Mouse (Mus musculus): ENCODE results near the gene Qrfp. TPM values are rescaled to one million over a fixed set of nuclear protein-coding genes. Genes with fewer than 3 reads are reported as not detected.

The Qrfp gene
- total and polyA plus RNA-seq, 3 experiments = 0.13 TPM; not detected in 2

GRCm38 (mm10) chr2:31828311-31828825 lies 18.0 kb upstream of the Qrfp start:
- Histone ChIP-seq H3K27ac (ENCODE audit: control insufficient read depth, low read depth, low read length) (no peak overlapping the region), H3K27me3 (ENCODE audit: control insufficient read depth in 1 of 2, insufficient read depth in 2 of 2, low read length in 2 of 2) (peaks cover 3 to 4% of the 10 kb centered on the region in 2 experiments)

GRCm38 (mm10) chr2:31827877-31828276 lies 17.5 kb upstream of the Qrfp start:
- Histone ChIP-seq H3K27ac (ENCODE audit: control insufficient read depth, low read depth, low read length) (no peak overlapping the region), H3K79me2 (ENCODE audit: control insufficient read depth, insufficient read depth, low read length, poor library complexity) (no peaks in the 10 kb centered on the region), H3K27me3 (ENCODE audit: control insufficient read depth in 1 of 2, insufficient read depth in 2 of 2, low read length in 2 of 2) (peaks cover 3 to 4% of the 10 kb centered on the region in 2 experiments), H3K4me1 (ENCODE audit: control insufficient read depth in 1 of 2, insufficient read depth in 2 of 2, low read length in 2 of 2) (no peaks in the 10 kb centered on the region), H3K36me3 (ENCODE audit: control insufficient read depth in 1 of 2, insufficient read depth in 2 of 2, low read length in 2 of 2) (no peaks in the 10 kb centered on the region), H3K9me3 (replicated peaks; ENCODE audit: insufficient read depth, low read length) (no peaks in the 10 kb centered on the region), H3K4me3 (ENCODE audit: control insufficient read depth in 1 of 2, insufficient read depth in 1 of 2, low read depth in 2 of 2, low read length in 2 of 2) (no peak overlapping the region), H3K9ac (ENCODE audit: control insufficient read depth, low read depth, low read length, poor library complexity, severe bottlenecking) (no peak overlapping the region)
- no peak for DNase-seq (ENCODE audit: low read depth, low spot score)
- no peak for TF ChIP-seq ELF1 (IDR thresholded peaks at IDR 0.05; ENCODE audit: low read depth, low read length)
- TF ChIP-seq NRF1 (IDR thresholded peaks at IDR 0.05; ENCODE audit: insufficient read depth, low read depth, low read length, poor library complexity, severe bottlenecking) = no peak
- TF ChIP-seq TCF12 (IDR thresholded peaks at IDR 0.05; ENCODE audit: low read depth, low read length) = no peak
- no peak for TF ChIP-seq CHD2 (IDR thresholded peaks at IDR 0.05; ENCODE audit: low read length)
- TF ChIP-seq USF2 (IDR thresholded peaks at IDR 0.05; ENCODE audit: borderline replicate concordance in 1 of 2, insufficient read depth in 1 of 2, low read depth in 1 of 2, low read length in 2 of 2) = no peak
- no peak for TF ChIP-seq ZKSCAN1 (IDR thresholded peaks at IDR 0.05; ENCODE audit: low read depth, low read length)
- no peak for TF ChIP-seq MEF2A (IDR thresholded peaks at IDR 0.05; ENCODE audit: extremely low read depth, insufficient replicate concordance, low read depth, low read length, poor library complexity, severe bottlenecking)
- no peak for TF ChIP-seq TAL1 (IDR thresholded peaks at IDR 0.05; ENCODE audit: low read length)
- TF ChIP-seq TBP (IDR thresholded peaks at IDR 0.05; ENCODE audit: low read depth, low read length) = no peak
- TF ChIP-seq ZC3H11A (IDR thresholded peaks at IDR 0.05; ENCODE audit: low read depth, low read length) = no peak
- TF ChIP-seq EP300 (IDR thresholded peaks at IDR 0.05; ENCODE audit: low read depth in 1 of 2, low read length in 2 of 2) = no peak
- no peak for TF ChIP-seq KAT2A (conservative IDR thresholded peaks at IDR 0.05; ENCODE audit: low read depth, low read length)
- TF ChIP-seq GABPA (IDR thresholded peaks at IDR 0.05; ENCODE audit: low read depth, low read length) = no peak
- no peak for TF ChIP-seq CTCF (IDR thresholded peaks at IDR 0.05 in 2 of 3, conservative IDR thresholded peaks at IDR 0.05 in 1 of 3; ENCODE audit: control insufficient read depth in 1 of 3, insufficient read depth in 1 of 3, low read depth in 2 of 3, low read length in 3 of 3, poor library complexity in 1 of 3, severe bottlenecking in 1 of 3)

More at GRCm38 (mm10) chr2:31828311-31828825, 18.0 kb upstream of the Qrfp start:
- no peaks in the 10 kb centered on the region for H3K4me1 ChIP-seq (ENCODE audit: control insufficient read depth in 1 of 2, insufficient read depth in 2 of 2, low read length in 2 of 2)
- DNase-seq (ENCODE audit: low read depth, low spot score) = no peak
- H3K79me2 ChIP-seq (ENCODE audit: control insufficient read depth, insufficient read depth, low read length, poor library complexity) = no peaks in the 10 kb centered on the region
- H3K9me3 ChIP-seq (replicated peaks; ENCODE audit: insufficient read depth, low read length) = no peaks in the 10 kb centered on the region
- no peaks in the 10 kb centered on the region for H3K36me3 ChIP-seq (ENCODE audit: control insufficient read depth in 1 of 2, insufficient read depth in 2 of 2, low read length in 2 of 2)
- no peak overlapping the region for H3K9ac ChIP-seq (ENCODE audit: control insufficient read depth, low read depth, low read length, poor library complexity, severe bottlenecking)
- no peak for TF ChIP-seq MAX (IDR thresholded peaks at IDR 0.05; ENCODE audit: low read length)
- no peak for TF ChIP-seq MYB (IDR thresholded peaks at IDR 0.05; ENCODE audit: low read depth, low read length)
- no peak for TF ChIP-seq TCF12 (IDR thresholded peaks at IDR 0.05; ENCODE audit: low read depth, low read length)
- no peak for TF ChIP-seq ZC3H11A (IDR thresholded peaks at IDR 0.05; ENCODE audit: low read depth, low read length)
- no peak for TF ChIP-seq GATA1 (IDR thresholded peaks at IDR 0.05; ENCODE audit: low read depth, low read length)
- TF ChIP-seq MYC (IDR thresholded peaks at IDR 0.05; ENCODE audit: low read depth, low read length) = no peak
- no peak for TF ChIP-seq NELFE (IDR thresholded peaks at IDR 0.05; ENCODE audit: low read depth, low read length)
- TF ChIP-seq ZMIZ1 (IDR thresholded peaks at IDR 0.05; ENCODE audit: low read depth, low read length) = no peak
- no peak for TF ChIP-seq MAFK (IDR thresholded peaks at IDR 0.05; ENCODE audit: borderline replicate concordance, low read depth, low read length)
- no peak for TF ChIP-seq POLR2A (IDR thresholded peaks at IDR 0.05; ENCODE audit: control insufficient read depth in 1 of 2, insufficient read depth in 1 of 2, low read depth in 1 of 2, low read length in 2 of 2, poor library complexity in 1 of 2)
- no peak for TF ChIP-seq BHLHE40 (IDR thresholded peaks at IDR 0.05; ENCODE audit: borderline replicate concordance, low read depth, low read length)
- no peak for TF ChIP-seq USF2 (IDR thresholded peaks at IDR 0.05; ENCODE audit: borderline replicate concordance in 1 of 2, insufficient read depth in 1 of 2, low read depth in 1 of 2, low read length in 2 of 2)
- no peak overlapping the region for H3K4me3 ChIP-seq (ENCODE audit: control insufficient read depth in 1 of 2, insufficient read depth in 1 of 2, low read depth in 2 of 2, low read length in 2 of 2)
